Mouse (Mus musculus) small intestine, adult 2 months (tissue): ENCODE measurements around the gene Gstp3. TPM values are rescaled to one million over a fixed set of nuclear protein-coding genes. Genes with fewer than 3 reads are reported as not detected.

Experiments
- H3K27ac ChIP-seq: fragments of 200-500 bp; 2 replicates; pipeline ENCODE4 v1.5.1; 2012; ENCODE audit warnings: low read depth, low read length, control low read depth, inconsistent platforms; ENCODE audit not compliant: insufficient read depth
- H3K27me3 ChIP-seq: fragments of 200-500 bp; 2 replicates; pipeline ENCODE4 v1.6.1; 2012; ENCODE audit warnings: mild to moderate bottlenecking, moderate library complexity, low read length, inconsistent platforms; ENCODE audit not compliant: control insufficient read depth, insufficient read depth
- H3K36me3 ChIP-seq: fragments of 200-500 bp; 2 replicates; pipeline ENCODE4 v1.6.1; 2012; ENCODE audit warnings: mild to moderate bottlenecking, low read length, control low read depth, inconsistent platforms; ENCODE audit not compliant: control insufficient read depth, insufficient read depth
- H3K4me1 ChIP-seq: fragments of 200-500 bp; 2 replicates; pipeline ENCODE4 v1.6.1; 2012; ENCODE audit warnings: low read length, inconsistent platforms, mixed read lengths; ENCODE audit not compliant: control insufficient read depth, insufficient read depth, insufficient read length
- H3K4me3 ChIP-seq: fragments of 200-500 bp; 2 replicates; pipeline ENCODE4 v1.5.1; 2012; ENCODE audit warnings: low read depth, mild to moderate bottlenecking, control low read depth, inconsistent platforms, low read length, moderate library complexity
- CTCF ChIP-seq: fragments of 200-500 bp; IDR thresholded peaks from 2 replicates; pipeline ENCODE4 v1.5.1; 2012; ENCODE audit warnings: low read depth, mild to moderate bottlenecking, control low read depth, inconsistent platforms, low read length, moderate library complexity, mixed read lengths; ENCODE audit not compliant: insufficient replicate concordance, insufficient read length; ENCODE audit errors: extremely low read depth
- POLR2A ChIP-seq: fragments of 200-500 bp; IDR thresholded peaks from 2 replicates; pipeline ENCODE4 v1.6.1; 2012; ENCODE audit warnings: low read depth, mild to moderate bottlenecking, control low read depth, inconsistent platforms, low read length, moderate library complexity
- WGBS: fragments of 180-500 bp; shearing (Covaris S2); methylation state at CpG from one replicate; pipeline ENCODE4 v1.1.7; 2018; 5-methylcytosine and 5-hydroxymethylcytosine counted together
- polyA plus RNA-seq: library from polyadenylated mRNA; depleted of rRNA; stranded (reverse); fragments of >200 nt; gene quantifications from 2 replicates; pipeline ENCODE4 v1.2.3, GENCODE M21; 2012

Gstp3 gene
- polyA plus RNA-seq, 1 experiment: 15.0 TPM

GRCm38 (mm10) chr19:4102049-4102448 lies 42.7 kb upstream of the Gstp3 start:
- H3K27ac ChIP-seq: no peak overlapping the region
- TF ChIP-seq POLR2A (no peak), CTCF (no peak)
- no peak overlapping the region for H3K4me3 ChIP-seq
- 95% methylated on average over 2 of the region's 2 CpGs for WGBS
- H3K4me1 ChIP-seq: peaks cover 23% of the 10 kb centered on the region
- peaks cover 39% of the 10 kb centered on the region for H3K36me3 ChIP-seq
- H3K27me3 ChIP-seq: no peaks in the 10 kb centered on the region

GRCm38 (mm10) chr19:4101466-4101865 lies 42.1 kb upstream of the Gstp3 start:
- WGBS: 92% methylated on average over 6 of the region's 6 CpGs
- Histone ChIP-seq H3K36me3 (peaks cover 33% of the 10 kb centered on the region), H3K27ac (no peak overlapping the region), H3K4me3 (no peak overlapping the region), H3K27me3 (no peaks in the 10 kb centered on the region), H3K4me1 (peaks cover 24% of the 10 kb centered on the region)
- TF ChIP-seq POLR2A (no peak), CTCF (no peak)

- Histone ChIP-seq H3K27ac (no peak overlapping the region), H3K4me3 (peak overlapping the region; percentile 91), H3K4me1 (peaks cover 26% of the 10 kb centered on the region), H3K36me3 (peaks cover 29% of the 10 kb centered on the region), H3K27me3 (no peaks in the 10 kb centered on the region)
- WGBS: 4% methylated on average over 51 of the region's 52 CpGs
- TF ChIP-seq CTCF (no peak), POLR2A (no peak)
Observed at GRCm38 (mm10) chr19:4100718-4101261, 41.4 kb upstream of the Gstp3 start.

GRCm38 (mm10) chr19:4099837-4100717 lies 40.7 kb upstream of the Gstp3 start, which contains the start of gene Pitpnm1:
TSS of gene Pitpnm1 (plus strand) at chr19:4099998.
- TF ChIP-seq POLR2A (peak; percentile 71), CTCF (no peak)
- Histone ChIP-seq H3K27ac (peak within 1 kb of the TSS; percentile 90), H3K4me3 (peak within 1 kb of the TSS; percentile 91), H3K27me3 (no peaks in the 10 kb centered on the region), H3K36me3 (peaks cover 22% of the 10 kb centered on the region), H3K4me1 (peaks cover 26% of the 10 kb centered on the region)
- WGBS: 1% methylated on average over 53 of the region's 53 CpGs

GRCm38 (mm10) chr19:4099056-4099455 lies 39.7 kb upstream of the Gstp3 start:
- WGBS: 2% methylated on average over 9 of the region's 9 CpGs
- Histone ChIP-seq H3K27me3 (no peaks in the 10 kb centered on the region), H3K36me3 (peaks cover 15% of the 10 kb centered on the region), H3K27ac (peak overlapping the region; percentile 85), H3K4me1 (peaks cover 29% of the 10 kb centered on the region), H3K4me3 (peak overlapping the region; percentile 91)
- TF ChIP-seq POLR2A (no peak), CTCF (peak; percentile 96)

- WGBS: 75% methylated on average over 13 of the region's 13 CpGs
- Histone ChIP-seq H3K4me1 (peaks cover 33% of the 10 kb centered on the region), H3K27ac (no peak overlapping the region), H3K27me3 (no peaks in the 10 kb centered on the region), H3K36me3 (peaks cover 10% of the 10 kb centered on the region), H3K4me3 (peak overlapping the region; percentile 24)
- TF ChIP-seq POLR2A: no peak
- no peak for TF ChIP-seq CTCF
Observed at GRCm38 (mm10) chr19:4098426-4098825, 39.1 kb upstream of the Gstp3 start.

- Histone ChIP-seq H3K27me3 (no peaks in the 10 kb centered on the region), H3K36me3 (peaks cover 7% of the 10 kb centered on the region; the same call in 1 of the 2 replicates), H3K4me3 (peak overlapping the region; percentile 81), H3K27ac (peak overlapping the region; percentile 88), H3K4me1 (peaks cover 35% of the 10 kb centered on the region)
- TF ChIP-seq POLR2A: no peak; the same call in 1 of the 2 replicates
- TF ChIP-seq CTCF: no peak
- 2% methylated on average over 21 of the region's 21 CpGs for WGBS
Observed at GRCm38 (mm10) chr19:4097441-4097825, 38.1 kb upstream of the Gstp3 start.
